Mouse (Mus musculus): ENCODE measurements around the gene Atrnl1.

DNA sequence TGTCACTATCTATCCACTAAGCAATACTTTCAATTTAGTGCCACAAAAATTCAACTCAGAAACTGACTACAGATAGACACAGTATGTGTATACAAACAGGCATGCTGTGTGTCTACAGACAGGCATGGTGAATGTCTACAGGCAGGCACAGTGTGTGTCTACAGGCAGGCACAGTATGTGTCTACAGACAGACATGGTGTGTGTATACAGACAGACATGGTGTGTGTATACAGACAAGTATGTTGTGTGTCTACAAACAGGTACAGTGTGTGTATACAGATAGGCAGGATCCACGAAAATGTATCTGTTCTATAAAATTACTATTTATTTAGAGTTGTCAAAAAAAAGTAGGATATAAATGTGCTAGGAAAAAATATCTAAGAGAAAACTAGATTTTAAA lies 477.1 kb downstream of the Atrnl1 start:
- TF ChIP-seq EP300 (IDR thresholded peaks at IDR 0.05; ENCODE audit: insufficient read depth, low read depth, low read length): no peak
- TF ChIP-seq CTCF (IDR thresholded peaks at IDR 0.05; ENCODE audit: low read depth, low read length): no peak
- TF ChIP-seq POLR2A (IDR thresholded peaks at IDR 0.05; ENCODE audit: insufficient read depth, low read length): no peak
